Mouse (Mus musculus): ENCODE data around the gene Adamtsl4. TPM values are rescaled to one million over a fixed set of nuclear protein-coding genes. Genes with fewer than 3 reads are reported as not detected.
A peak's percentile ranks its signal among the peaks of the same experiment; 100 is the strongest.
"Not testable (repeated sequence)": the region's sequence is repeated elsewhere in the genome, so short reads cannot be mapped to it uniquely, and the experiment has no call there.

Adamtsl4 gene
- total RNA-seq, 2 experiments from 2014 or later, result 7.5 to 8.1 TPM

DNA sequence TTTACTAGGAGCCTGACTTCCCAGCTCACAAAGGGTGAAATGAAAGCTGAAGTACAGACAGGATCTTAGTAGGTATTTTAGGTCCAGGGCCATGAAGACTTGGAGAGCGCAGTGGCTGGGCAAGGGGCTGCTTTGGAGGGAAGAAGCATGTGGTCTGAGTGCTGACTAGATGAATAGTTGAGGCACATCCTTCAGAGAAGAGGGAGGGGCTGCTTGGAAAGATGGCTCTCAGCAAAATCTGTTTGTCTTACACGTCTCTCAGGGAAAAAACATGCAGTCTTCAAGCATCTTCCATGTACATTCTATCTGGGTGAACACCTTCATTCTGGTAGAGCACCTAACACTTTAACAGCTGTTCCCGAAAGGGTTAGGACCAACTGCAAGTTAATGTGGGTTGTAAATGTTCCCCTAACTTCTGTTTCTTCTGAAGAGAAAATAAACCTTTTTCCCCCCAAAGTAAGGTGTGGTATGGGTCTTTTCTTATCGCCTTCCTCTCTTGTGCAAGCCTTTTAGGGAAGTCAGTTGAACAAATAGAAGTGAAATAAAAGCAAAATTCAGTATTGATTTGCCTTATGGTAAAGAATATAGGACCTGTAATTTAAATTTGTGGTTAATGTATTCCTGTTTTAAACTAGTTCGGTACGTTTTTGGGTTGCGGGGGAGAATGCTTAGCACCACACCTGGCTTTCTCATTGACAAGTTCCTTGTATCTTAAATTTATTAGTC lies 24.8 kb downstream of the Adamtsl4 start:
- no peak for DNase-seq (ENCODE audit: low spot score in 2 of 2)

GRCm38 (mm10) chr3:95661945-95662715 lies 25.6 kb downstream of the Adamtsl4 start:
- DNase-seq (ENCODE audit: low spot score in 2 of 2), result no peak

DNA sequence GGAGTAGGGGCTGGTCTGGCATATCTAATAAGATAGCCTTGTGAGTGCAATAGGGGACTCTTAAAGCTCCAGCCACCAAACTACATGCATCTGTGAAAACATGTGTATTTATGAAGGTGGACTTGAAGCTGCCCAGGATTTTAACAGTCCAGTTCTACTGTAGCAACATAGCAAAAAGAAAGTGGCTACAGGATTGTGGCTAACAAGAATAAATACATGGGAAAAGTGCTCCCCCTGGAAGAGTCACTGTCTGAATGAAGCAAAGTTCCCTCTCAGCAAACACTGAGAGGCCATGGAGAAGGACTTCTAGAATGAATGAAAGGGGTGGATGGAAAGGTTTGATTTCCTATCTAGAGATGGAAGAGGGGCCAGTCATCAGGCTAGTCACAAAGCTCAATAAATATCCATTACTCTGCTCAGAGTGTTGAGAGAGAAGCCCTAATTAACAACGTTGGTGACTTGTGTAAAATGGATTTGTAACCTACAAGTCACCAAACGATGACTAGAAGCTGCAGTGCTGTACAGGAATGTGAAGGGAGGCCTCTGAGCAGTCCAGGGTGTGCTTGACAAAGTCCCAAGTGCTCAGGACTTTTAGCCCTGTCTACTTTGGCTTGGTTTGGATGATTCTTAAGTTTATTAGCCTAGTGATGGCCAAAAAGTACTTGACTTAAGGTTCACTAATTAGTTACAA lies 26.8 kb downstream of the Adamtsl4 start:
- DNase-seq (ENCODE audit: low spot score in 2 of 2), result no peak

- DNase-seq (ENCODE audit: low spot score in 2 of 2), result no peak
These were observed 27.8 kb downstream of the Adamtsl4 start for GRCm38 (mm10) chr3:95659948-95660347.

DNA sequence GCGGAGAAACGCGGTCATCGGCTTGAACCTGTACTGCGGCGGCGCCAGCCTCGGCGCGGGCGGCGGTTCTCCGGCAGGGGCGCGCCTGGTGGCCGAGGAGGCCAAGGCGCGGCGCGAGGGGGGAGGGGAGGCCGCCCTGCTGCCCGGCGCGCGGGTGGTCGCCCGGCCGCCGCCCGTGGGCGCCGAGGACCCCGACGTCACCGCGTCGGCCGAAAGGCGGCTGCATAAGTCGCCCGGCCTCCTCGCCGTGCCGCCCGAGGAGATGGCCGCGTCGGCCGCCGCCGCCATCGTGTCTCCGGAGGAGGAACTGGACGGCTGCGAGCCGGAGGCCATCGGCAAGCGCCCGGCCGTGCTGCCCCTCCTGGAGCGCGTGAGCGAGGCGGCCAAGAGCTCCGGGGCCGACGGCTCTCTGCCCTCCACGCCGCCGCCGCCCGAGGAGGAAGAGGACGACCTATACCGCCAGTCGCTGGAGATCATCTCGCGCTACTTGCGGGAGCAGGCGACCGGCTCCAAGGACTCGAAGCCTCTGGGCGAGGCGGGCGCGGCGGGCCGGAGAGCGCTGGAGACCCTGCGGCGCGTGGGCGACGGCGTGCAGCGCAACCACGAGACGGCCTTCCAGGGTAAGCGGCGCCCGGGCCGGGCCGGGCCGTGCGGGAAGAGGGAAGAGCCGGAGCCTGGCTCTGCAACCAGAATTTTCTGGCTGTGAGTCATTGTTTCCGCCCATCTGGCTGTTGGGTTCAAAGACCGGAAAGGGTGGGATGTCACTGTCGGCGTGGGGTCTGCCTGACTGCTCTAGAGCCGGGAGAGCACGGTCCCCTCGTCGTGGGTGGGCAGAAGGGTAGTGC lies 28.6 kb downstream of the Adamtsl4 start:
- peak; percentile 42 to 43 for DNase-seq (ENCODE audit: low spot score in 2 of 2)

DNA sequence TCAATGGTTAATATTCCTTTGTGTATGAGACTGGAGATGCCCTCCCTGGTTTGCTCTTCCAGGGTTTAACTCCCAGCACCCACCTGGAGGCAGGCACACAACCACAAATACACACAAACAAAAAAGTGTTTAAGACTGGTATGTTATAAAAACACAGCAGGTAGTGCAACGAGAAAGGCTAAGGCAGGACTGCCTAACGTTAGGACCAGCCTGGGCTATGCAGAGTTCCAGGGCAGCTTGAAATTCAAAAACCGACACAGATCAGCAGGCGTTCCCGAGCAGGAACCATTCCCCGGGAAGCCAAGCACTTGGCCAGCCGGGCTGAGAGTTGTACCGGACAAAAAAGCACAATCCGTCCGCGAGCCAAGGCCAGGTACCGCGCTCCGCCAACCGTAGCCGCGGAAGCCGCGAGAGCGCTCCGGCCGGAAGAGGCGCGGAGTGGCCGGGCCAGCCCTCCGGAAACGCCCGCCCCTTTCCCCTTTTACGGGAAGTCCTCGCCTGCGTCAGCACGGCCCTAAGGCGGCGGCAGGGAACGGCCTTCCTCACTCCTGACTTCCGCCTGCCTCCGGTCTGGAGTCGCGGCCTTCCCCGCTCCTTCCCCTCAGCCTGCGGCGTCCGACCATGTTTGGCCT lies 29.4 kb downstream of the Adamtsl4 start, which contains the start of gene Mcl1:
Mcl1 (plus strand) TSS at position 553 of the 632 bp plus-strand sequence.
- DNase-seq (ENCODE audit: low spot score in 2 of 2), result peak; percentile 91 to 92

DNA sequence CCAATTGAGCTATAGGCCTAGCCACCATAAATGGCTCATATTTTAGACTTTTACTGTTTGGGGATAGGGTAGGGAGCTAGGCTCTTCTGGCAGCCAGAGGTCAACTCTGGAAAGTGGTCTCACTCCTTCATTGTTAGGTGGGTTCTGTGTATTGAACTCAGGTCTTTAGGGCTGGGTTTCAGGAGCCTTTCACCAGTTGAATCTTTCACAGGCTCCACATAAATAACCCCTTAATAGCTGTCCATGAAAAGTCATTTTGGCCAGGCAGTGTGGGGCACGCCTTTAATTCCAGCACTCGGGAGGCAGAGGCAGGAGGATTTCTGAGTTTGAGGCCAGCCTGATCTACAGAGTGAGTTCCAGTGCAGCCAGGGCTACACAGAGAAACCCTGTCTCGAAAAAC lies 30.0 kb downstream of the Adamtsl4 start:
- no peak for DNase-seq (ENCODE audit: low spot score in 2 of 2)

DNA sequence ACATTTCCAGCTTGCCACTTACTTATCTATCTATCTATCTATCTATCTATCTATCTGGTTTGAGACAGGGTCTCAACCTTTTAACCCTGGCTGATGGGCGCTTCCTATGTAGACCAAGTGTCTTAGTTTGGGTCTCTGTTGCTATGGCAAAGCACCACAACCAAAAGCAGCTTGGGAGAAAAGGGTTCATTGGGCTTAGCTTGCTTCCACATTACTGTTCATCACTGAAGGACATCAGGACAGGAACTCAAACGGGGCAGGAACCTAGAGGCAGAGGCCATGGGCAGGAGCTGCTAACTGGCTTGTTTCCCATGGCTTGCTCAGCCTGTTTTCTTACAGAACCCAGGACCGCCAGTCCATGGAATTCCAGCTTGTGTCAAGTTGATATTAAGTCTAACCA lies 30.6 kb downstream of the Adamtsl4 start:
- no peak for DNase-seq (ENCODE audit: low spot score in 2 of 2)

DNA sequence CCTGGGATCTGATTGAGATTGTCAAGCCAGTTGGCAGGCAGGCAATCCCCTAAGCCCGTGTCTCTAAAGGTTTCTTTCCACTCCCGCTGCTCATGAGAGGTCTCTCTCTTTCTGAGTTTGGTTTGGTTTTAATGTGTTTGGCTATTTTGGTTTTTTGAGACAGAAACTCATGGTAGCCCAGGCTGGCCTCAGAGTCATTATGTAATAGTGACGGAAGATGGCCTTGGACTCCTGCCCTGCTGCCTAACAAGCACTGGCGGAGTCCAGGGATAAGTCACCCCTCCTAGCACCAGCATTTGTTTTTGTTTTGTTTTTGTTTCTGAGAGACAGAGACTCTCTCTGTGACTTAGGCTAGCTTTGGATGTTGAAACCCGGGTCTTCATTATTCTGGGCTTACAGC lies 32.3 kb downstream of the Adamtsl4 start:
- DNase-seq (ENCODE audit: low spot score in 2 of 2), result no peak

- not testable (repeated sequence) for DNase-seq (ENCODE audit: low spot score in 2 of 2)
These were observed 33.3 kb downstream of the Adamtsl4 start for GRCm38 (mm10) chr3:95654371-95654770.

DNA sequence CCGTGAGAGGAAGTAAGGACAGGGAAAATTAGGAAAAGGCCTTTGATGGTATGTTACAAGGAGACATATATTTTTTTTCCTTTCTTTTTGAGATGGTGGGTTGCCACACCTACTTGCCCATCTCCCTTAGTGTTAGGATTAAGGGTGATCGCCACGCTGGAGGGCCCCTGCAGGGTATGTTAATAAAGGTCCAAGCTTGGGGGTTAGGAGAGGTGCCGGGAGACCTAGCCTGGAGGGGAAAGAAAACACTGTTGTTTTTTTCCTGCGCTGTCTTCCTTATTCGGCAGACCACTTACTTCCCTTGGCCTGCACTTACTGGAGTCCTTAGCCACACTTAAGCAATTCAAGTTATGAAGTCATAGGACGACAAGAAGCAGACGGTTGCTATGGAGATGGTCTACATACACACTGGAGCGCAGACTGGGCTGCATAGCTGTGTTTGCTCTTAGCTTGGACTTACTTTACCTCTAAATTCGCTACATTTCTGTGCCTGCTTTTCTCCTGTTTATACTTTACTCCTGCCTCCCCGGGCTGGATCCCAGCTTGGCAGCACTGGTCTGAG lies 34.2 kb downstream of the Adamtsl4 start:
- DNase-seq (ENCODE audit: low spot score in 2 of 2), result no peak

- no peak for DNase-seq (ENCODE audit: low spot score in 2 of 2)
These were observed 34.8 kb downstream of the Adamtsl4 start for GRCm38 (mm10) chr3:95652871-95653270.

- no peak for DNase-seq (ENCODE audit: low spot score in 2 of 2)
These were observed 35.4 kb downstream of the Adamtsl4 start for GRCm38 (mm10) chr3:95652204-95652811.

- no peak for DNase-seq (ENCODE audit: low spot score in 2 of 2)
These were observed 36.1 kb downstream of the Adamtsl4 start for GRCm38 (mm10) chr3:95651391-95652203.

DNA sequence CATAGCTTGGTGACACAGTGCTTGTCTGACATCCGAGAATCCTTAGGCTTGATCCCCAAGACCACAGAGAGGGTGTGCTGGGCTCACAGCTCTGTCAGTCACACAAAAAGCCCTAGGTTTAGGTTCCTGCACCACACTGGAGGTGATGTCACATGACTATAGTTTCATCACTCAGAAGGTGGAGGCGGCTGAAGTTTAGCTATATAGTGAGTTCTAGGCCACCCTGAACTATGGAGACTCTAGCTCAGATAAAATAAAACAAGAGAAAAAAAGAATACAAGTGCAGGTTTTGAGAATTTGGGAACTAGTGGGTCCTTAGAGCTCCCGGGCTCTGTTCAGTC lies 36.7 kb downstream of the Adamtsl4 start:
- no peak for DNase-seq (ENCODE audit: low spot score in 2 of 2)

GRCm38 (mm10) chr3:95650276-95651032 lies 37.3 kb downstream of the Adamtsl4 start:
- no peak for DNase-seq (ENCODE audit: low spot score in 2 of 2)

DNA sequence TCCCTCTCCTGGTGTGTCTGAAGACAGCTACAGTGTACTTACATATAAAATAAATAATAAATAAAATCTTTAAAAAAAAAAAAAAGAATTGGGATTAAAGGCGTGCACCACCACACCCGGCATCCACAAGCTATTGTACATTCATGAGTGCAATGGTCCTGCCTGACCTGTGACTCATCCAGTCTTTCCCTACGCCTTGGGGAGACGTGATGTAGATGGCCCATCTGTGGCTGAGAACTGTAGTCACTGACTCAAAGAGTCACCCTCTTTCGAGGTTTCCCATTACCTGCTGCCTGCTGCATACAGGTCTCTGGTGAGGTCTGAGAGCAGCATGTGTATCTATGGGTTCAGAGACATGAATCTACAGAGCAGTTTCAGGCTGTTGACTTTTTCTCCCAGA lies 39.7 kb downstream of the Adamtsl4 start:
- DNase-seq (ENCODE audit: low spot score in 2 of 2), result no peak

Measured in adrenal gland, postnatal 4 days (tissue).